Mouse (Mus musculus): Measurements from ENCODE around the gene Hmg20a.

The Hmg20a gene

DNA sequence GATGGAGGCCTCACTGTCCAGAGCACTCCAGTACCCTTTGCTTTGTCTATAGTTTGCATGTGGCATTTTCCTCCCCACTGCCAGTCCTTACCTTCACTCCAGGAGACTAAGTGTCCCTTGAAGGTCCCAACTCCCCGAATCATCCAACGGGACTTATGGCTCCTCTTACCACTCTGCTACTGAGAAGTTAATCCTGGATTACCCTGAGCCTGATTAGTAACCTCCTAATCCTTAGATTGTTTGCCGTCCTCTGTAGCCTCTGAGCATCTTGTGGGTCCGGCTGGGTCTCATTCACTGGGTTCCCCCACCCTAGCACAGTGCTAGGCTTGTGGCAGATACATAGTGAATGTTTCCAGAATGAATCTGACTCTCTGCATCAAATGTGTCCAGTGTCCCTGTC is 109.5 kb downstream of the Hmg20a start:
- no peak for DNase-seq (ENCODE audit: low spot score)

DNA sequence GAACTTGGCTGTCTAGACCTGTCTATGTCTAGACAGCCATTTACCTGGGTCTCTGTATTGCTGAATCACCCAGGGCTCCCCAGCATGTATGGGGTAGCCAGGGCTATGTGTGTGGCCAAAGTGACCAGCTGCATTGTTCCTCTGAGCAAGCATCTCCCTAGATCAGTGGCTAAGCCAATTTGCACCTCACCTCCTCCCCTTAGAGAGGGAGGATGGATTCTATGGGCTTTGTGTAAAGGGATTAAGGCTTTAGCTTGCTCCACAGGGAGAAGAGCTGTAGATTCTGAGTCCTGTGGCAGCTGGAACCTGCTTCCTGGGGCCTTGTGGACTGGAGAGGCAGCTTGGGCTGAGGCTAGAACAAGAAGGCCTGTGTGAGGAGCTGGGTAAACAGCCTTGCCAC is 113.6 kb downstream of the Hmg20a start:
- DNase-seq (ENCODE audit: low spot score) = no peak

DNA sequence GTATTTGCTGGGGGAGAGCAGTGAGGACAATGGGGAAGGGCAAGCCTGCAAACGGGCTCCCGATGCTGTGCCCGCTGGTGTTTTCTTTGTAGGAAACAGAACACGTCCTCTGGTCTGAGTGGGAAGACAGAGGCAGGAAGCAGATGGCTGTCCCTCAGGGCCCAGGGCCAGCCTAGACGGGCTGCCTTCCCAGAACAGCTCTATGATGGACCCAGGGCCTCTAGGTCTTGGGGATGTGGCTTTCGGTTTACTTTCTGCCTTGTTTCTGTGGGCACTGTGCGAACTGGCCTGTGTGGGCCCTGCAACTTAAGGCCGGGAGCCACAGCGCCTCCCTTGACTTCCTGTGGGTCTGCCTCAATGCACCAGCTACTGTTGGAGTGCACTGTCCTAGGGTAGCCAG is 115.5 kb downstream of the Hmg20a start:
- DNase-seq (ENCODE audit: low spot score) = no peak

DNA sequence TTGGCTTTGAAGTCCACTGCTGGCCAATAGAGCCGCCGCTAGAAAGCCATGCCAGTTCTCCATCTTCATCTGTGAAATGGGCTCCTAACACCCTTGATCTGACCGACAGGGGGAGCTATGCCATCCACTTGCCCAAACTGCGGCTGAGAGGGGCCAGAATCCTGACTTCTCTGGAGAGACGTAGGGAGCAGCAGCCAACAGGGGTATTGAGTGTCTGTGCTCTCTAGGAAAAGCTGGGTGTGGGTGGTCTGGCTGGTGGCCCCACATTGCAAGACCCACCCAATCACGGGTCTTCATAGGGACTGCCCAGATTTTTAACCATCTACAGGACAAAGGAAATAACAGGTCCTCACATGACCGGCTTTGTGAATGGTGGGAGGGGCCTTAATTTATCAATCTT is 116.3 kb downstream of the Hmg20a start:
- DNase-seq (ENCODE audit: low spot score) = no peak

- no peak for DNase-seq (ENCODE audit: low spot score)
Measured at GRCm38 (mm10) chr9:56535361-56535760, 117.0 kb downstream of the Hmg20a start.

- DNase-seq (ENCODE audit: low spot score) = no peak
Measured at GRCm38 (mm10) chr9:56540051-56540450, 121.6 kb downstream of the Hmg20a start.

DNA sequence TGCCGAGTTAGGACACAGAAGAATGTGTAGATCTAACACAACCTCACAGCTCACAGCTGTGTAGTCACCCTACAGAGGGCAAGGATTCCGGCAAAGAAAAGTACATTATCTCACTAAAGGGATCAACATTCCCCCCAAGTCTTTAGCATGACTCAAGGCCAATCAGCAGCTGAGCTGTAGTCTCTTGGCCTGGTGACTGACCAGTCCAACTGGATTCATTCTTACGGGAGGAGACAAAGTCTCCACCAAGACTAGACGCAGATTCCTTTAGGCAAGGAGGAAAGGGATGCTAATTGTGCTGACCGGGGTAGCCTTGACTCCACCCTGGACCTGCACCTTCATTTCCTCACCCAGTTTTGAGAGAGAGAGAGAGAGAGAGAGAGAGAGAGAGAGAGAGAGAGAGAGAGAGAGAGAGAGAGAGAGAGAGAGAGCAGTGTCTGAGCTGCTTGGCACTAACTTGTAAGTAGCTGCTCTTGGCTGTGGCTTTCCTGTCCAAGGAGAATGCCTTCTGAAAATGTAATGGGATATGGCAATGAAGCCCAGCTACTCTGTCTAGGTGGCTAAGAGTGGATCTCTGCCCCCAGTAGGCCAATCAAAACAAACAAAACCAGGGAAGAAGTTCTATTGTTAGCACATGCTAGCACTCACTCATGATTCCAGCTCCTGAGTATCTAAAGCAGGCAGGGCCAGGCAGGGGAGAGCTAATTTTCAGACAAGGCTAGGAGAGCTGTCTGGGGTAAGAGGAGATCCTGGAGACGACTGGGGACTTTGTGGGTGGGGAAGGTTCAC is 126.5 kb downstream of the Hmg20a start:
- no peak for DNase-seq (ENCODE audit: low spot score)
